15 mouse cellular contexts compared by ENCODE assay signal in genomic region chr8:122423659-122424058, GRCm38 (mm10). TPM values are rescaled to one million over a fixed set of nuclear protein-coding genes. Genes with fewer than 3 reads are reported as not detected.
DNase-seq lines count a peak whose midpoint lies in the region; ATAC-seq and TF ChIP-seq lines count a peak whose summit lies in the region.
"Had no signal": no experiment of that assay in that cellular context is flagged by ENCODE, and none has a peak within 500 bp of the region (broad histone marks: within the 10 kb centered on the region; RNA-seq: fewer than 3 reads in every experiment).

No protein-coding gene starts in this region.

- H3K27me3 ChIP-seq in limb, embryonic 14.5 days (ENCODE audit: control insufficient read depth, insufficient read depth, low read length): no peaks in the 10 kb centered on the region
- H3K27me3 ChIP-seq in limb, embryonic 10.5 days (ENCODE audit: low read depth, poor library complexity, severe bottlenecking): no peaks in the 10 kb centered on the region
- no peaks in the 10 kb centered on the region for H3K27me3 ChIP-seq in kidney, adult 2 months (replicated peaks; ENCODE audit: control insufficient read depth, insufficient read depth, low read length)
- H3K27me3 ChIP-seq: forebrain, embryonic 13.5 days; megakaryocyte, embryonic 14.5 days; neural tube, embryonic 13.5 days had no signal

- no peak overlapping the region for H3K27ac ChIP-seq in limb, embryonic 14.5 days (replicated peaks; ENCODE audit: low read depth, low read length)
- H3K27ac ChIP-seq in limb, embryonic 10.5 days: no peak overlapping the region
- no peak overlapping the region for H3K27ac ChIP-seq in kidney, adult 2 months (ENCODE audit: insufficient read depth, low read depth, low read length)
- H3K27ac ChIP-seq: forebrain, embryonic 13.5 days; neural tube, embryonic 13.5 days had no signal

- H3K36me3 ChIP-seq in limb, embryonic 14.5 days (ENCODE audit: control insufficient read depth, insufficient read depth, low read length): peaks cover 8% of the 10 kb centered on the region
- peaks cover 26% of the 10 kb centered on the region for H3K36me3 ChIP-seq in limb, embryonic 10.5 days
- no peaks in the 10 kb centered on the region; the same call in none of the 2 replicates for H3K36me3 ChIP-seq in kidney, adult 2 months (ENCODE audit: control insufficient read depth, insufficient read depth, low read length)

- no peaks in the 10 kb centered on the region for H3K4me1 ChIP-seq in limb, embryonic 14.5 days (ENCODE audit: control insufficient read depth, insufficient read depth, low read length)
- H3K4me1 ChIP-seq in limb, embryonic 10.5 days: no peaks in the 10 kb centered on the region
- H3K4me1 ChIP-seq in kidney, adult 2 months (ENCODE audit: control insufficient read depth, insufficient read depth, low read length): no peaks in the 10 kb centered on the region
- H3K4me1 ChIP-seq: forebrain, embryonic 13.5 days; neural tube, embryonic 13.5 days had no signal

- TF ChIP-seq POLR2A in limb, embryonic 14.5 days (IDR thresholded peaks at IDR 0.05; ENCODE audit: borderline replicate concordance, extremely low read depth, insufficient read depth, insufficient read length): no peak
- TF ChIP-seq POLR2A in kidney, adult 2 months (IDR thresholded peaks at IDR 0.05; ENCODE audit: low read depth, low read length): no peak

- H3K4me2 ChIP-seq in limb, embryonic 14.5 days (replicated peaks; ENCODE audit: low read depth, low read length, severe bottlenecking): no peak overlapping the region
- H3K4me2 ChIP-seq: forebrain, embryonic 13.5 days; neural tube, embryonic 13.5 days had no signal

- no peak for TF ChIP-seq CTCF in kidney, adult 2 months (conservative IDR thresholded peaks at IDR 0.05; ENCODE audit: insufficient read depth, insufficient read length, low read depth, low read length)

- peak; percentile 32 for DNase-seq in limb, embryonic 14.5 days (ENCODE audit: low spot score)
- DNase-seq in limb, embryonic 10.5 days (ENCODE audit: low spot score): no peak
- DNase-seq in gastrocnemius, postnatal 25 days: peak; percentile 28
- DNase-seq in kidney, adult 2 months: peak; percentile 65
- DNase-seq in lung, postnatal 14 days: peak; percentile 66
- DNase-seq in spleen, postnatal 10 days (ENCODE audit: low spot score in 2 of 2): no peak
- DNase-seq in left cerebral cortex, adult 11 months (ENCODE audit: low spot score): no peak
- DNase-seq: right cerebral cortex, postnatal 4 days; thymus, adult 18-20 months had no signal

- no peak overlapping the region for H3K9ac ChIP-seq in limb, embryonic 14.5 days (ENCODE audit: low read depth, low read length, severe bottlenecking)
- H3K9ac ChIP-seq: forebrain, embryonic 13.5 days; neural tube, embryonic 13.5 days had no signal

- no peak overlapping the region for H3K4me3 ChIP-seq in limb, embryonic 14.5 days (replicated peaks; ENCODE audit: low read length)
- H3K4me3 ChIP-seq in limb, embryonic 10.5 days: no peak overlapping the region
- no peak overlapping the region for H3K4me3 ChIP-seq in kidney, adult 2 months (ENCODE audit: insufficient read depth, low read depth, low read length)
- H3K4me3 ChIP-seq: forebrain, embryonic 13.5 days; megakaryocyte, embryonic 14.5 days; neural tube, embryonic 13.5 days had no signal

- ATAC-seq in limb, embryonic 14.5 days (ENCODE audit: low FRiP score, low read depth): no peak
- ATAC-seq: forebrain, embryonic 13.5 days had no signal

- no peaks in the 10 kb centered on the region for H3K9me3 ChIP-seq in limb, embryonic 14.5 days (ENCODE audit: control insufficient read depth, low read length)
- H3K9me3 ChIP-seq in limb, embryonic 10.5 days (replicated peaks): no peaks in the 10 kb centered on the region
- H3K9me3 ChIP-seq: forebrain, embryonic 13.5 days; megakaryocyte, embryonic 14.5 days; neural tube, embryonic 13.5 days had no signal

- 46% methylated on average over 5 of the region's 5 CpGs for WGBS in limb, embryonic 14.5 days
- 59% methylated on average over 5 of the region's 5 CpGs for WGBS in limb, embryonic 10.5 days
- 18% methylated on average over 5 of the region's 5 CpGs for WGBS in kidney, adult 2 months

RNA-seq across cellular contexts. Expression of gene Il17c, which starts 1.8 kb away (rescaled TPM):
- 0.49 and 0.92 TPM in 2 replicates for polyA plus RNA-seq in limb, embryonic 14.5 days (2012; rRNA removed)
- polyA plus RNA-seq in limb, embryonic 14.5 days (2014; fragmentation: Nextera tagmentation; extraction: Ambion mirVana): not detected in 2 replicates
- polyA plus RNA-seq in limb, embryonic 10.5 days (2016; fragmentation: Nextera tagmentation; extraction: Ambion mirVana): 0.28 TPM in 1 of 2 replicates, not detected in the other
- not detected for total RNA-seq in gastrocnemius, postnatal 25 days (2021)
- 0.11 TPM in 1 of 2 replicates, not detected in the other for polyA plus RNA-seq in kidney, adult 2 months (2012; rRNA removed)
- total RNA-seq: MEL had no signal
- polyA plus RNA-seq: forebrain, embryonic 13.5 days; limb, embryonic 11.5 days; neural tube, embryonic 13.5 days had no signal

RNA-seq across cellular contexts. Expression of gene Cyba, which starts 9.1 kb away (rescaled TPM):
- polyA plus RNA-seq in limb, embryonic 14.5 days (2012; rRNA removed): 108 and 131 TPM in 2 replicates
- 183 and 188 TPM in 2 replicates for polyA plus RNA-seq in limb, embryonic 14.5 days (2014; fragmentation: Nextera tagmentation; extraction: Ambion mirVana)
- 79.8 and 82.8 TPM in 2 replicates for polyA plus RNA-seq in limb, embryonic 10.5 days (2016; fragmentation: Nextera tagmentation; extraction: Ambion mirVana)
- total RNA-seq in gastrocnemius, postnatal 25 days (2021): 1 to 10 TPM; 7.6 to 8.9 TPM
- polyA plus RNA-seq in kidney, adult 2 months (2012; rRNA removed): 1,266 and 1,342 TPM in 2 replicates

RNA-seq across cellular contexts. Expression of gene Mvd, which starts 19.6 kb away (rescaled TPM):
- 42.3 and 50.1 TPM in 2 replicates for polyA plus RNA-seq in limb, embryonic 14.5 days (2012; rRNA removed)
- polyA plus RNA-seq in limb, embryonic 14.5 days (2014; fragmentation: Nextera tagmentation; extraction: Ambion mirVana): 30.9 and 38.2 TPM in 2 replicates
- 64.6 and 64.9 TPM in 2 replicates for polyA plus RNA-seq in limb, embryonic 10.5 days (2016; fragmentation: Nextera tagmentation; extraction: Ambion mirVana)
- 1 to 10 TPM; 4.2 to 5.2 TPM for total RNA-seq in gastrocnemius, postnatal 25 days (2021)
- 68.7 and 77.3 TPM in 2 replicates for polyA plus RNA-seq in kidney, adult 2 months (2012; rRNA removed)

RNA-seq across cellular contexts. Expression of gene Snai3, which starts 36.9 kb away (rescaled TPM):
- polyA plus RNA-seq in limb, embryonic 14.5 days (2012; rRNA removed): 2.1 and 2.5 TPM in 2 replicates
- 1.2 and 2.1 TPM in 2 replicates for polyA plus RNA-seq in limb, embryonic 14.5 days (2014; fragmentation: Nextera tagmentation; extraction: Ambion mirVana)
- not detected in 2 replicates for polyA plus RNA-seq in limb, embryonic 10.5 days (2016; fragmentation: Nextera tagmentation; extraction: Ambion mirVana)
- 10 to 100 TPM in 1 of 2 experiments, 1 to 10 TPM in 1; 5.4 to 11.7 TPM for total RNA-seq in gastrocnemius, postnatal 25 days (2021)
- 1.6 and 1.7 TPM in 2 replicates for polyA plus RNA-seq in kidney, adult 2 months (2012; rRNA removed)
- total RNA-seq: common myeloid progenitor, adult 5-6 weeks; MEL had no signal
- polyA plus RNA-seq: limb, embryonic 11.5 days had no signal

RNA-seq across cellular contexts. Expression of gene Zc3h18, which starts 47.2 kb away (rescaled TPM):
- polyA plus RNA-seq in limb, embryonic 14.5 days (2012; rRNA removed): 50.9 and 58.1 TPM in 2 replicates
- 31.3 and 38.5 TPM in 2 replicates for polyA plus RNA-seq in limb, embryonic 14.5 days (2014; fragmentation: Nextera tagmentation; extraction: Ambion mirVana)
- 84.2 and 86.1 TPM in 2 replicates for polyA plus RNA-seq in limb, embryonic 10.5 days (2016; fragmentation: Nextera tagmentation; extraction: Ambion mirVana)
- 10 to 100 TPM; 18.1 to 21.0 TPM for total RNA-seq in gastrocnemius, postnatal 25 days (2021)
- 23.3 and 24.1 TPM in 2 replicates for polyA plus RNA-seq in kidney, adult 2 months (2012; rRNA removed)

Comparison
In these comparisons a context has a peak if more than half of its experiments do, and no peak if none do; other contexts are left out.
1. DNase-seq: peak in limb, embryonic 14.5 days (single experiment), gastrocnemius, postnatal 25 days (single experiment), kidney, adult 2 months (single experiment) and lung, postnatal 14 days (single experiment); none in limb, embryonic 10.5 days (single experiment), spleen, postnatal 10 days (0 of 2) and left cerebral cortex, adult 11 months (single experiment).